Mouse (Mus musculus): ENCODE results near the gene Htr2c. TPM values are rescaled to one million over a fixed set of nuclear protein-coding genes. Genes with fewer than 3 reads are reported as not detected.

Htr2c gene
- total and polyA plus RNA-seq, 3 experiments, result not detected

DNA sequence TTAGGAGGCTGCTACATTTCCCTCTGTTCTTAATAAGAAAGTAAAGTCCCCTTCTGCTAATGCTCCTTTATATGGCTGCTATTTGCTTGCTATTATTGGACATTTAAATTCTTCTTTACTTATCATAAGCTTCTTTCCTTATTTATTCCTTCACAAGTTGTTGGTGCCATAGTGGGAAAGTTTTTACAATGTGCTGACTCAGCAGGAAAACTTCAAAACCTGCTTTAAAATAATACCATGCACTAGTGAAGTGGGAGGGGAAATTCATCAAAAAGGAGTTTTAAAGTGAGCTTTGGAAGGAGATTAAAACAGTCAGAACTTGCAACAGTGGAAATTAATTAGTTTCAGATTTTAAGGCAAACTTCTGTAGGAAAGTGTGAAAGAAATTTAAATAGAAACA is 26.0 kb upstream of the Htr2c start:
- no peak for DNase-seq (ENCODE audit: low read depth, low spot score)
- H3K27me3 ChIP-seq (ENCODE audit: control insufficient read depth in 1 of 2, insufficient read depth in 2 of 2, low read length in 2 of 2), result no peaks in the 10 kb centered on the region
- no peaks in the 10 kb centered on the region for H3K4me1 ChIP-seq (ENCODE audit: control insufficient read depth in 1 of 2, insufficient read depth in 2 of 2, low read length in 2 of 2)
- H3K36me3 ChIP-seq (ENCODE audit: control insufficient read depth in 1 of 2, insufficient read depth in 2 of 2, low read length in 2 of 2), result no peaks in the 10 kb centered on the region
- no peak overlapping the region for H3K9ac ChIP-seq (ENCODE audit: control insufficient read depth, low read depth, low read length, poor library complexity, severe bottlenecking)
- no peaks in the 10 kb centered on the region for H3K9me3 ChIP-seq (replicated peaks; ENCODE audit: insufficient read depth, low read length)
- no peak overlapping the region for H3K4me3 ChIP-seq (ENCODE audit: control insufficient read depth in 1 of 2, insufficient read depth in 1 of 2, low read depth in 2 of 2, low read length in 2 of 2)
- no peaks in the 10 kb centered on the region for H3K79me2 ChIP-seq (ENCODE audit: control insufficient read depth, insufficient read depth, low read length, poor library complexity)
- peak; percentile 99 for TF ChIP-seq MAFK (IDR thresholded peaks at IDR 0.05; ENCODE audit: borderline replicate concordance, low read depth, low read length)
- TF ChIP-seq MYB (IDR thresholded peaks at IDR 0.05; ENCODE audit: low read depth, low read length), result no peak
- no peak overlapping the region for H3K27ac ChIP-seq (ENCODE audit: control insufficient read depth, low read depth, low read length)

DNA sequence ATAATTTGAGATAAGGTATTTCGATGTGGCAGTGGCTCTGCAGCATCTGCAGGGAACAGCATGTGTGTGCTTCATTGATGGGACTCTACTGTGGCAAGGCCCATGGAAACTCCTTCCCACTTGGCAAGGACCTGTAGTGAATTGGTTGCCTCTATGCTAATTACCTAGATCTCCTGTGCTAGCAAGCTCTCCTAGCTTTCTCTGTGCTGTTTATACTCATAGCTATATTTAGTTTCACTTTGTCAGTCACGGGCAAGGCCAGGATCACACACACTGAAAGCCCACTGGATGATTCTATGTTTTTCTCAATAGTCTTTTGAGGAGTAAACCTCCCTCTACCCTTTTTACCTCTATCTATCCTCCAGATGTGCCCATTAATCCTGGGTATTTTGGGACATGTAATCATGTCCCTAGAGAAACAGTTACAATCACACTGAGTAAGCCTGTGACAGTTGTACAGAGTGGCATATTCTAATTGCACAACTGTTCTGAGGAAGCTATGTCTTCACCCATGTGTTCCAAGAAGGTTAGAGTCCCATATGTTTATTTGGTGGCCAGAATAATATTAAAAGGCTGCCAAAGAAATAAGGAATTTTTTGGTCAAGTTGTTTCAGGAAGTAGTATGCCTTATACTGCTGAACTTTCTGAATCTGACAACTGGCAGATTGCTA is 16.0 kb upstream of the Htr2c start:
- DNase-seq (ENCODE audit: low read depth, low spot score), result peak; percentile 66
- peak overlapping the region; percentile 68 to 78 for H3K4me3 ChIP-seq (ENCODE audit: control insufficient read depth in 1 of 2, insufficient read depth in 1 of 2, low read depth in 2 of 2, low read length in 2 of 2)
- peak overlapping the region; percentile 58 for H3K9ac ChIP-seq (ENCODE audit: control insufficient read depth, low read depth, low read length, poor library complexity, severe bottlenecking)
- peaks cover 0 to 21% of the 10 kb centered on the region in 2 experiments; a peak in 2 of 4 replicates for H3K36me3 ChIP-seq (ENCODE audit: control insufficient read depth in 1 of 2, insufficient read depth in 2 of 2, low read length in 2 of 2)
- no peaks in the 10 kb centered on the region for H3K79me2 ChIP-seq (ENCODE audit: control insufficient read depth, insufficient read depth, low read length, poor library complexity)
- TF ChIP-seq EP300 (IDR thresholded peaks at IDR 0.05; ENCODE audit: low read depth in 1 of 2, low read length in 2 of 2), result 0 out of 4 replicates have a peak, but pooled peaks of 1 of the 2 experiments have one; percentile 47
- 0 out of 2 replicates have a peak, but pooled peaks have one; percentile 28 for TF ChIP-seq ETS1 (IDR thresholded peaks at IDR 0.05; ENCODE audit: low read depth, low read length)
- no peak for TF ChIP-seq CTCF (IDR thresholded peaks at IDR 0.05 in 2 of 3, conservative IDR thresholded peaks at IDR 0.05 in 1 of 3; ENCODE audit: control insufficient read depth in 1 of 3, insufficient read depth in 1 of 3, low read depth in 2 of 3, low read length in 3 of 3, poor library complexity in 1 of 3, severe bottlenecking in 1 of 3)
- peak; percentile 15; the same call in 1 of the 2 replicates for TF ChIP-seq SIN3A (IDR thresholded peaks at IDR 0.05; ENCODE audit: low read length)
- no peak for TF ChIP-seq MYC (IDR thresholded peaks at IDR 0.05; ENCODE audit: low read depth, low read length)
- no peak for TF ChIP-seq MXI1 (IDR thresholded peaks at IDR 0.05; ENCODE audit: low read depth, low read length)
- 0 out of 2 replicates have a peak, but pooled peaks have one; percentile 55 for TF ChIP-seq GATA1 (IDR thresholded peaks at IDR 0.05; ENCODE audit: low read depth, low read length)
- H3K27ac ChIP-seq (ENCODE audit: control insufficient read depth, low read depth, low read length), result peak overlapping the region; percentile 9; the same call in 1 of the 2 replicates
- no peaks in the 10 kb centered on the region for H3K9me3 ChIP-seq (replicated peaks; ENCODE audit: insufficient read depth, low read length)
- H3K4me1 ChIP-seq (ENCODE audit: control insufficient read depth in 1 of 2, insufficient read depth in 2 of 2, low read length in 2 of 2), result peaks cover 2 to 8% of the 10 kb centered on the region in 2 experiments; a peak in 2 of 4 replicates
- no peaks in the 10 kb centered on the region for H3K27me3 ChIP-seq (ENCODE audit: control insufficient read depth in 1 of 2, insufficient read depth in 2 of 2, low read length in 2 of 2)

DNA sequence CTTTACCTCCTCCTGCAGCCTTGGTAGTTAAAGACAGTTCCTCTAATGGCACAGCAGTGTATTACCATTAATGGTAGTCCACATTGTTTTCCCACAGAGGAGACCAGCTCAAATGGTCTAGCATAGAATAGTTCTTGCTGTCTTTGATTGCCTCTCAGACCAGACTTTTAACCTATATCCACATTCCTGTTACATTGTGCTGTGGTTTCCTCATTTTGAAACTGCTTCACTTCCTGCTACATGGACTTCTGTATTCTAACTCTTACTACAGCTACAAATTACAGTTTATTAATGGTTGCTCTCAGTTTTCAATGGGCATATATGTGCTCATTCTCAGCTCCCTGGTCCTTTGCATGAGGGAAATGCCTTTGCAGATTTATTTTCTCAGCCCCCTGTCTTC is 15.3 kb upstream of the Htr2c start:
- no peak overlapping the region for H3K27ac ChIP-seq (ENCODE audit: control insufficient read depth, low read depth, low read length)
- peaks cover 2 to 8% of the 10 kb centered on the region in 2 experiments; a peak in 2 of 4 replicates for H3K4me1 ChIP-seq (ENCODE audit: control insufficient read depth in 1 of 2, insufficient read depth in 2 of 2, low read length in 2 of 2)
- H3K79me2 ChIP-seq (ENCODE audit: control insufficient read depth, insufficient read depth, low read length, poor library complexity), result no peaks in the 10 kb centered on the region
- DNase-seq (ENCODE audit: low read depth, low spot score), result peak; percentile 44
- peaks cover 0 to 21% of the 10 kb centered on the region in 2 experiments; a peak in 2 of 4 replicates for H3K36me3 ChIP-seq (ENCODE audit: control insufficient read depth in 1 of 2, insufficient read depth in 2 of 2, low read length in 2 of 2)
- H3K4me3 ChIP-seq (ENCODE audit: control insufficient read depth in 1 of 2, insufficient read depth in 1 of 2, low read depth in 2 of 2, low read length in 2 of 2), result peak overlapping the region in 1 of 2 experiments; percentile 68; a peak in 2 of 4 replicates
- H3K9ac ChIP-seq (ENCODE audit: control insufficient read depth, low read depth, low read length, poor library complexity, severe bottlenecking), result peak overlapping the region; percentile 17
- TF ChIP-seq ETS1 (IDR thresholded peaks at IDR 0.05; ENCODE audit: low read depth, low read length) (no peak), TBP (IDR thresholded peaks at IDR 0.05; ENCODE audit: low read depth, low read length) (no peak)
- no peaks in the 10 kb centered on the region for H3K9me3 ChIP-seq (replicated peaks; ENCODE audit: insufficient read depth, low read length)
- H3K27me3 ChIP-seq (ENCODE audit: control insufficient read depth in 1 of 2, insufficient read depth in 2 of 2, low read length in 2 of 2), result no peaks in the 10 kb centered on the region
